Mouse (Mus musculus) bone marrow, adult 2 months (tissue): ENCODE results near the gene S100pbp. TPM values are rescaled to one million over a fixed set of nuclear protein-coding genes. Genes with fewer than 3 reads are reported as not detected.

ENCODE experiments used
- H3K27ac ChIP-seq: fragments of 200-500 bp; 2 replicates; pipeline ENCODE4 v1.5.1; 2012; ENCODE audit warnings: low read depth, mild to moderate bottlenecking, control low read depth, inconsistent platforms, low read length; ENCODE audit not compliant: control insufficient read depth, poor library complexity, insufficient read depth
- H3K4me1 ChIP-seq: fragments of 200-500 bp; 2 replicates; pipeline ENCODE4 v1.6.1; 2011; ENCODE audit warnings: low read length; ENCODE audit not compliant: control insufficient read depth, insufficient read depth
- H3K4me3 ChIP-seq: fragments of 200-500 bp; replicated peaks from 2 replicates; pipeline ENCODE3; 2011; ENCODE audit warnings: mild to moderate bottlenecking, low read depth, low read length, control low read depth; ENCODE audit not compliant: control insufficient read depth
- CTCF ChIP-seq: fragments of 200-500 bp; IDR thresholded peaks from 2 replicates; pipeline ENCODE4 v1.5.1; 2011; ENCODE audit warnings: low read length, control low read depth; ENCODE audit not compliant: control insufficient read depth, insufficient read depth
- POLR2A ChIP-seq: fragments of 200-500 bp; IDR thresholded peaks from 2 replicates; pipeline ENCODE4 v1.6.1; 2011; ENCODE audit warnings: low read depth, mild to moderate bottlenecking, control low read depth, low read length, borderline replicate concordance; ENCODE audit not compliant: control insufficient read depth
- WGBS: fragments of 180-500 bp; shearing (Covaris S2); methylation state at CpG from one replicate; pipeline ENCODE4 v1.1.7; 2018; 5-methylcytosine and 5-hydroxymethylcytosine counted together
- polyA plus RNA-seq: library from polyadenylated mRNA; stranded (reverse); fragments of >200 nt; gene quantifications from 2 replicates; pipeline ENCODE4 v1.2.4, GENCODE M21; 2011; ENCODE audit warnings: low replicate concordance; ENCODE audit not compliant: missing spikeins, insufficient read depth, insufficient read length

Gene S100pbp
- polyA plus RNA-seq, 1 experiment = 9.4 TPM

GRCm38 (mm10) chr4:129122107-129122506 is 67.4 kb downstream of the S100pbp start:
- no peak for TF ChIP-seq POLR2A
- TF ChIP-seq CTCF = no peak
- Histone ChIP-seq H3K4me1 (no peaks in the 10 kb centered on the region), H3K27ac (no peak overlapping the region), H3K4me3 (no peak overlapping the region)
- WGBS = 37% methylated on average over 9 of the region's 9 CpGs

- no peak for TF ChIP-seq CTCF
- TF ChIP-seq POLR2A = no peak
- WGBS = 10% methylated on average over 17 of the region's 17 CpGs
- H3K4me3 ChIP-seq = no peak within 1 kb of the TSS
- no peaks in the 10 kb centered on the region for H3K4me1 ChIP-seq
- no peak within 1 kb of the TSS for H3K27ac ChIP-seq
These were observed 67.9 kb downstream of the S100pbp start, which contains the start of gene Hpca for GRCm38 (mm10) chr4:129121569-129122086. Hpca (minus strand) TSS chr4:129122036.

- Histone ChIP-seq H3K27ac (no peak overlapping the region), H3K4me3 (no peak overlapping the region), H3K4me1 (no peaks in the 10 kb centered on the region)
- WGBS = 3% methylated on average over 58 of the region's 59 CpGs
- TF ChIP-seq POLR2A (no peak), CTCF (no peak)
These were observed 68.7 kb downstream of the S100pbp start for GRCm38 (mm10) chr4:129120520-129121445.

- TF ChIP-seq POLR2A (no peak), CTCF (no peak)
- Histone ChIP-seq H3K27ac (no peak overlapping the region), H3K4me1 (no peaks in the 10 kb centered on the region), H3K4me3 (no peak overlapping the region)
- 65% methylated on average over 10 of the region's 10 CpGs for WGBS
These were observed 69.8 kb downstream of the S100pbp start for GRCm38 (mm10) chr4:129119708-129120107.

- Histone ChIP-seq H3K4me3 (no peak overlapping the region), H3K27ac (no peak overlapping the region), H3K4me1 (no peaks in the 10 kb centered on the region)
- no peak for TF ChIP-seq CTCF
- TF ChIP-seq POLR2A = no peak
- 81% methylated on average over 14 of the region's 14 CpGs for WGBS
These were observed 71.6 kb downstream of the S100pbp start for GRCm38 (mm10) chr4:129117720-129118510.

GRCm38 (mm10) chr4:129116703-129117102 is 72.8 kb downstream of the S100pbp start:
- TF ChIP-seq POLR2A = no peak
- TF ChIP-seq CTCF = no peak
- Histone ChIP-seq H3K4me1 (no peaks in the 10 kb centered on the region), H3K27ac (no peak overlapping the region), H3K4me3 (no peak overlapping the region)
- 91% methylated on average over 8 of the region's 8 CpGs for WGBS

GRCm38 (mm10) chr4:129113083-129113988 is 76.2 kb downstream of the S100pbp start:
- Histone ChIP-seq H3K4me1 (no peaks in the 10 kb centered on the region), H3K27ac (no peak overlapping the region), H3K4me3 (no peak overlapping the region)
- WGBS = 31% methylated on average over 28 of the region's 28 CpGs
- TF ChIP-seq CTCF = peak; percentile 88
- no peak for TF ChIP-seq POLR2A
